Mouse (Mus musculus) forebrain, embryonic 15.5 days (tissue): ENCODE data around the gene Ccdc92b. TPM values are rescaled to one million over a fixed set of nuclear protein-coding genes. Genes with fewer than 3 reads are reported as not detected.

Experiments
- ATAC-seq: fragments of 200-750 bp; cut with Nextera tagmentation; replicated peaks from 2 replicates; pipeline ENCODE4 v1.8.0; 2017; ENCODE audit warnings: mild to moderate bottlenecking, moderate TSS enrichment, moderate library complexity
- H3K27ac ChIP-seq: fragments of 300-500 bp; sonication (generic); replicated peaks from 2 replicates; pipeline ENCODE4 v1.5.1; 2015; ENCODE audit warnings: mild to moderate bottlenecking, inconsistent platforms
- H3K27me3 ChIP-seq: fragments of 300-500 bp; sonication (generic); 2 replicates; pipeline ENCODE4 v1.6.1; 2015; ENCODE audit warnings: inconsistent platforms
- H3K36me3 ChIP-seq: fragments of 300-500 bp; sonication (generic); 2 replicates; pipeline ENCODE4 v1.6.1; 2015; ENCODE audit warnings: mild to moderate bottlenecking, inconsistent platforms
- H3K4me1 ChIP-seq: fragments of 300-500 bp; sonication (generic); 2 replicates; pipeline ENCODE4 v1.6.1; 2015; ENCODE audit warnings: inconsistent platforms
- H3K4me2 ChIP-seq: fragments of 300-500 bp; sonication (generic); replicated peaks from 2 replicates; pipeline ENCODE4 v1.6.1; 2015; ENCODE audit warnings: mild to moderate bottlenecking, inconsistent platforms
- H3K4me3 ChIP-seq: fragments of 300-500 bp; sonication (generic); 2 replicates; pipeline ENCODE4 v1.5.1; 2015; ENCODE audit warnings: mild to moderate bottlenecking, inconsistent platforms
- H3K9ac ChIP-seq: fragments of 300-500 bp; sonication (generic); replicated peaks from 2 replicates; pipeline ENCODE4 v1.6.1; 2015; ENCODE audit warnings: mild to moderate bottlenecking, inconsistent platforms
- H3K9me3 ChIP-seq: fragments of 300-500 bp; sonication (generic); 2 replicates; pipeline ENCODE4 v1.6.1; 2016; ENCODE audit warnings: inconsistent platforms
- WGBS: fragments of 180-500 bp; shearing (Covaris S2); methylation state at CpG from one replicate; pipeline ENCODE4 v1.1.7; 2015; ENCODE audit warnings: mixed read lengths; 5-methylcytosine and 5-hydroxymethylcytosine counted together
- polyA plus RNA-seq: library from polyadenylated mRNA; unstranded; fragments of >200 nt; fragmentation: Nextera tagmentation; extraction: Ambion mirVana; gene quantifications from 2 replicates; pipeline ENCODE4 v1.2.1, GENCODE M21; 2015

The Ccdc92b gene
- polyA plus RNA-seq, 1 experiment from 2014 or later = 3.1 TPM

DNA sequence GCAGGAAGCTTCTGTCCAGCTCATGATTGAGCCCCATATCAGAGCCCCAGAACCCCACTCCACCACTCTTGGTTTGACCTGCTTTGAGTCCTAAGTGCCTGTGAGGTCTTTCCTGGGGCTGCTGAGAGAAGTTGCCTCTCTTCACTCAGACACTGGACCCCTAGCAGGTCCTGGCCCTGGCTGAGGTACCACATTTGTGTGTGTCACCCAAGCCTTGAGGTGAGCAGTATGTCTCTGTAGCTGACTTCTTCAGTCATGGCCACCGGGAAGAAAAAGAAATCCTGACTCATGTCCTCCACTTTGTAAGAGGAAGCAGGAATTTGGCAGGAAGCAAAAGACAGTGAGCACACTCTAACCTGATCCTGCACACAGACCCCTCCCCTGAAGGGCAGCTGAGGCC lies 20.2 kb downstream of the Ccdc92b start:
- H3K9me3 ChIP-seq = no peaks in the 10 kb centered on the region
- H3K9ac ChIP-seq = no peak overlapping the region
- 0 out of 2 replicates have a peak, but pooled peaks cover 3% of the 10 kb centered on the region for H3K27me3 ChIP-seq
- no peak overlapping the region for H3K4me3 ChIP-seq
- peaks cover 19% of the 10 kb centered on the region for H3K4me1 ChIP-seq
- no peak overlapping the region for H3K27ac ChIP-seq
- H3K4me2 ChIP-seq = no peak overlapping the region
- no peaks in the 10 kb centered on the region for H3K36me3 ChIP-seq
- ATAC-seq = no peak
- WGBS = 68% methylated on average over 1 of the region's 1 CpGs

DNA sequence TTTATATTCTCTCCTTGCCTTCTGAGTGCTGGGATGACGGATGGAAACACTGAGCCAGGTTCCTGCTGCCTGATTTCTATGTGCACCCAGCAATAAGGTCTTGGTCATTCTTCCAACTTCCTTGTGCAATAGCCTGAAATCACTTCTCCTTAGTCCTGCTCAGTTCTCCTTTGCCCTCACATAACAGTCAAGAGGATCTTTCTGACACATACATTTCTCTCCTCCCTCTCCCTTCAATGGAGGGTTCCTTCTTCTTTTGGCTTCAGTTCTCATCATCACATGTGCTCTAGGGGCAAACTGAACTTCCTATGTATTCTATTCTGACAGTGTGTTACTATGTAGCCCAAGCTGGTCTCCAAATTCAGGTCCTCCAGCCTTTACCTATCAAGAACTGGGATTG lies 28.6 kb downstream of the Ccdc92b start:
- Histone ChIP-seq H3K9ac (no peak overlapping the region), H3K9me3 (no peaks in the 10 kb centered on the region), H3K27me3 (no peaks in the 10 kb centered on the region), H3K27ac (no peak overlapping the region), H3K4me1 (peaks cover 25% of the 10 kb centered on the region), H3K4me3 (no peak overlapping the region), H3K4me2 (no peak overlapping the region), H3K36me3 (no peaks in the 10 kb centered on the region)
- no peak for ATAC-seq
- 81% methylated on average over 1 of the region's 1 CpGs for WGBS

DNA sequence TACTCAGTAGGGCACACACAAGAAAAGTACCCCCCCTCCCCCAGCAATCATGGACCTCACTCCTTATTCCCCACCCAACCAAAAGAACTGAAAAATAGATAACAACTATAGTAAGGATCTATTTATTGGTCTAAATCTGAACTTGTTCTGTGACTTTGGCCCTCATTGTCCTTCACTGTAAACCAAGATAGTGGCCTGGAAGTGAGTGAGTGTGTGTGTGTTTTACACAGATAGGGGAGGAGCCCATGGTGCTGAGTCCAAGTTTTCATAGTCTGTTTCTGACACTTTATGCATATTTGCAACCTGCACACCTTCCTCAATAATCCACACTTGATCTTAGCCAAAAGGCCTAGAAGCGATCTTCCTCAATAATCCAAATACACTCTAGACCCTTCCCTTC lies 29.3 kb downstream of the Ccdc92b start:
- peak overlapping the region; percentile 75 for H3K27ac ChIP-seq
- H3K27me3 ChIP-seq = no peaks in the 10 kb centered on the region
- no peaks in the 10 kb centered on the region for H3K36me3 ChIP-seq
- H3K4me3 ChIP-seq = peak overlapping the region; percentile 100
- peaks cover 28% of the 10 kb centered on the region for H3K4me1 ChIP-seq
- 3% methylated on average over 1 of the region's 1 CpGs for WGBS
- H3K4me2 ChIP-seq = peak overlapping the region; percentile 86
- no peaks in the 10 kb centered on the region for H3K9me3 ChIP-seq
- peak overlapping the region; percentile 85 for H3K9ac ChIP-seq
- ATAC-seq = no peak

DNA sequence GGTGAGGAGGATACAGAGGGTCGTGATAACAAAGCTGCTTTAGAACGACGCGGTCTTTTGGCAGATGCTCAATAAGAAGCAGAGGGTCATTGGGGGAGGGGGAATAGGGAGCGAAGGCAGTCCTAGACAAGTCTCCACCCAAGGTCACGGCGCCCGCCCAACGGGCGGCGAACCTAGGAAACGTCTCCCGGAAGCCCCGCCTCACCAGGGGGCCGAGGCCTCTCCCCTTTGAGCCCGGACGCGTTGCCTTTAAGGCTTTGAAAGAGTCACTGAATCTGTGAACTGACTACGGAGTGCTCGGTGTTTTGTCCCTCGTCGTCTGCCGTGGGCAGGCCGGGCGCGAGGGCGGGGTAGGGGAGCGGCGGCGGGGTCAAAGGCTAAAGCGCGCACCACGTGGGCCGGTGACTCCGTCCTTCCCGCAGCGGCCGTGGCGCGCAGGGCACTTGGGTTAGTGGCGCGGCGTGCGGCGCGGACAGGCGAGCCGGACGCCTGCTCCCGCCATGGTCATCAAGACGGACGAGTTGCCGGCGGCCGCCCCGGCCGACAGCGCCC lies 29.8 kb downstream of the Ccdc92b start, which contains the start of gene Cluh:
Gene Cluh, plus strand, starts transcription at position 401 of the 552 bp plus-strand sequence.
- H3K27me3 ChIP-seq = no peaks in the 10 kb centered on the region
- no peaks in the 10 kb centered on the region for H3K9me3 ChIP-seq
- WGBS = under 1% methylated on average over 57 of the region's 58 CpGs
- H3K4me3 ChIP-seq = peak within 1 kb of the TSS; percentile 100
- no peaks in the 10 kb centered on the region for H3K36me3 ChIP-seq
- H3K4me1 ChIP-seq = peaks cover 28% of the 10 kb centered on the region
- H3K9ac ChIP-seq = peak within 1 kb of the TSS; percentile 85
- H3K27ac ChIP-seq = peak within 1 kb of the TSS; percentile 75
- peak; percentile 92 for ATAC-seq
- H3K4me2 ChIP-seq = peak within 1 kb of the TSS; percentile 86

DNA sequence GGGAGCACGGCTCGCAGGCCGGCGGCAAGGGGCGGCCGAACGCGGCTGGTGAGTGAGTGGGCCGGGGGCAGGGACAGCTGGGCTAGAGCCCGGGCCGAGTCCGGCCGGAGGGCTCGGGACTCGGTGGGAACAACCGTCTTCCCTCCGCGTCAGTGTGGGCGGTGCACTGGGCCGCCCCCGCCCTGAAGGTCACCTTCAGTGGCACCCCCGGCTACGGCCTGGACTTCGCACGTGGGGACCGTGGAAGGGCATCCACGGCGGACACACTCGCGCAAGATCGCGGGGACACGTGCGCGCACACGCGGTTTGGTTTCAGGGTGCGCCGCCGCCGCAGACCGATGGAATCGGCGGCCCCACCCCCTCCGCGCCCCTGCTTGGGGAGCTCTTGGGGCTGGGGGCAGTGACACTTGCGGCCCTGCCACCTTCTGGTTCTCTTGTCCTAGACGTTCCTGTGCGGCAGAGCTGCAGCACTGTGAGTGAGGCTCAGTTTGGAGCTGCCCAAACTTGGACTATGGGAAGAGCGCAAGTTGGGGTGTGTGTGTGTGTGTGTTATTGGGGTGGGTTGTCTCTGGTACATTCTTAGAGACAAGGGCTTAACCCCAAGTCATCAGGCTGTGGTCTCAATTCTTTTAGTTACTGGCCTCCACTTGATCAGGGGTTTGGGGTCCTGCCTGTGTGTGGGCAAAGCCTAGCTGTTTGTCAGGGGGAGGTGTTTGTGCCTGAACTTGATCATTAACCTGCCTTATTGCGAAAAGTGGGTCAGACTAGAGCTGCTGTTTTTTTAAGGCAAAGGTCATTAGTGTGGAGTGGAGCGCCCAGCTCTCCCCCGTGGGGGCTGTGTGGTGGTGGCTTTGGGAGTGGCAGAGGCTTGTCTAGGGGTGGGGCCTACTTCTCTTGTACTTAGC lies 30.5 kb downstream of the Ccdc92b start:
- Histone ChIP-seq H3K4me2 (peak overlapping the region; percentile 86), H3K27me3 (no peaks in the 10 kb centered on the region), H3K27ac (peak overlapping the region; percentile 75; the same call in 1 of the 2 replicates), H3K9me3 (no peaks in the 10 kb centered on the region), H3K4me1 (peaks cover 28% of the 10 kb centered on the region), H3K36me3 (no peaks in the 10 kb centered on the region), H3K9ac (peak overlapping the region; percentile 85), H3K4me3 (peak overlapping the region; percentile 100)
- WGBS = 2% methylated on average over 50 of the region's 53 CpGs
- peak; percentile 55 for ATAC-seq

DNA sequence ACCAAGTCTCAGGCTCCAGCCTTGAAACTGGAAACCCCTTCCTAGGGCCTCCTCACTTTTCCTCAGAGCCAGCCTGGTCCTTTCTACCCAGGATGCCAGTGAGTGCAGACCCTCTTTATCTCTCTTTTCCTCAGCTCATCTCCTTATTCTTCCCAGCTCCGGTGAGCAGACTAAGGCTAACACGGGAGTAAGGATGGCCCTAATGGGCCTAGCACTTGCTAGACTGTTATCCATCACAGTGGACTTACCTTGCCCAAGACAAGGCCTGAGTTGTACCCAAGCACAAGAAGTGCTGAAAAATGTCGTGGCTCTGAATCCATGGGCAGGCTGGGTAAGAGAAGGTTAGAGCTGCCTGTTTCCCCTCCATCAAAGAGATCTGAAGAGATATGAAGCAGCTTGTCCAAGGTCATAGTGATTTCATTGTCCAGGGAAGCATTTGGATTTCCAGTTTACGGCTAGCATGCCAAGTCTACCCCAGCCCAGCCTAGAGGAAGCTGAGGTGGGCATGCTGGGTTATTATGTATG lies 31.2 kb downstream of the Ccdc92b start:
- ATAC-seq = no peak
- no peaks in the 10 kb centered on the region for H3K36me3 ChIP-seq
- H3K9me3 ChIP-seq = no peaks in the 10 kb centered on the region
- H3K4me1 ChIP-seq = peaks cover 28% of the 10 kb centered on the region
- no peak overlapping the region; the same call in 1 of the 2 replicates for H3K4me3 ChIP-seq
- WGBS = 64% methylated on average over 4 of the region's 4 CpGs
- 0 out of 2 replicates have a peak overlapping the region, but pooled peaks have one; percentile 85 for H3K9ac ChIP-seq
- H3K4me2 ChIP-seq = peak overlapping the region; percentile 86
- H3K27ac ChIP-seq = no peak overlapping the region
- H3K27me3 ChIP-seq = no peaks in the 10 kb centered on the region

DNA sequence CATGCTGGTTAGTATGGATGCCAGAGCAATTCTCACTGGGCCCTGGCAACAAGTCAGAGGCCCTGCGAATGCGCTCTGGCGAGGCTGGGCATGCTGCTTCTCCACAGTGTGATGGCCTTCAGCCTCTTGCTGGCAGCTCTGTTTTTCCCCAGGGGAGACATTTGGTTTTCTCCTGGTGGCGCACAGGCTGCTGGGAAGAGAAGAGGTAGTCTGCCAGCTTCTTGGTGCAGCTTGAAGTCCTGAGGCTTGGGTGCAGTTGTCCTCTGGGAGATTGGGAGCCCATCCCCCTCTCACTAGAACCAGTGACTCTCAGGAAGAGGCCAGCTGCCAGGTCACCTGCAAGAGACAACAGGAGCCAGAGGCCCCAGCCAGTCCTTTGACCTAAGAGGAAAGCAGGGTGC lies 33.4 kb downstream of the Ccdc92b start:
- H3K27ac ChIP-seq = no peak overlapping the region
- WGBS = 67% methylated on average over 4 of the region's 4 CpGs

DNA sequence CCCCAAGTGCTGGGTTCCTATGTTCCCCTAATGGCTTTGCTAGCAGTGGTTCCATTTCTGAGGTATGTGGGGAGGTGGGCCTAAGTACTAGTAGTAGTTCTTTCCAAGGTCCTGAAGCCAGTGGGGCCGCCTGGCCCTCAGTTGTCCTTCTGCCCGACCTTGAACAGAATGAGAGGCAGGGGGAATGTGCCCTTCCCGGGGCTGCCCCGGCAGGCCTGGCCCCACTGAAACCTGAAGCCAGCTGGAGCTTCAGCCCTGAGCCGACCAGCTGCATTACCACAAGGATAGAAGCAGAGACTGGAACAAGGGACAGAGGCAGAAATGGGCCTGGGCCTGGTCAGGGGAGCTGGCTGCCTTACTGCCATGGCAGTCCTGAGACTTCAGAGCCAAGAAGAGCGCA lies 34.0 kb downstream of the Ccdc92b start:
- Histone ChIP-seq H3K4me1 (peaks cover 27% of the 10 kb centered on the region), H3K9ac (no peak overlapping the region), H3K4me3 (no peak overlapping the region), H3K27me3 (no peaks in the 10 kb centered on the region), H3K27ac (no peak overlapping the region), H3K4me2 (no peak overlapping the region), H3K9me3 (no peaks in the 10 kb centered on the region), H3K36me3 (peaks cover 14% of the 10 kb centered on the region)
- 74% methylated on average over 6 of the region's 6 CpGs for WGBS
- ATAC-seq = no peak

More for the DNA sequence above, 33.4 kb downstream of the Ccdc92b start:
- Histone ChIP-seq H3K9ac (no peak overlapping the region), H3K4me2 (no peak overlapping the region), H3K9me3 (no peaks in the 10 kb centered on the region), H3K36me3 (peaks cover 8% of the 10 kb centered on the region), H3K27me3 (no peaks in the 10 kb centered on the region), H3K4me3 (no peak overlapping the region), H3K4me1 (peaks cover 28% of the 10 kb centered on the region)
- ATAC-seq = no peak

DNA sequence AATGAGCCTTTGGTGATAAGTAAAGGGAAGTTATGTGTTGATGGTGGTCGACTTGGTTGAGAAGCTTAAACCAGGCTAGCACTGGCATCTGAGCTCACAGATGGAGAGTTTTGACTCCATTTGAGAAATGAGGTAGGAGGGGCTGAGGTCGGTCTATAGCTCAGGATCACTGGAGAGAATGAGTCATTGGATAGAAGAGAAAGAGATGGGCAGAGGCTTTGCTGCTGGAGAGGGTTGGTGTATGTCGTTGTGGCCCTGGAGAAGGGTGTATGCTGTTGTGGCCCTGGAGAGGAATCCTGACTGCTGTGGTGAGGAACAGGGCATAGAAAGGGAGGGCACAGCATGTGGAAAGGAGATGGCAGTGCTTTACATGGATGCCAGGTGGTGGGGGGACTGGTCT lies 36.5 kb downstream of the Ccdc92b start:
- WGBS = 86% methylated on average over 3 of the region's 3 CpGs
- H3K9ac ChIP-seq = no peak overlapping the region
- H3K27me3 ChIP-seq = no peaks in the 10 kb centered on the region
- H3K36me3 ChIP-seq = peaks cover 36% of the 10 kb centered on the region
- H3K4me3 ChIP-seq = no peak overlapping the region
- H3K4me2 ChIP-seq = no peak overlapping the region
- no peak for ATAC-seq
- no peak overlapping the region for H3K27ac ChIP-seq
- H3K4me1 ChIP-seq = peaks cover 10% of the 10 kb centered on the region
- no peaks in the 10 kb centered on the region for H3K9me3 ChIP-seq

DNA sequence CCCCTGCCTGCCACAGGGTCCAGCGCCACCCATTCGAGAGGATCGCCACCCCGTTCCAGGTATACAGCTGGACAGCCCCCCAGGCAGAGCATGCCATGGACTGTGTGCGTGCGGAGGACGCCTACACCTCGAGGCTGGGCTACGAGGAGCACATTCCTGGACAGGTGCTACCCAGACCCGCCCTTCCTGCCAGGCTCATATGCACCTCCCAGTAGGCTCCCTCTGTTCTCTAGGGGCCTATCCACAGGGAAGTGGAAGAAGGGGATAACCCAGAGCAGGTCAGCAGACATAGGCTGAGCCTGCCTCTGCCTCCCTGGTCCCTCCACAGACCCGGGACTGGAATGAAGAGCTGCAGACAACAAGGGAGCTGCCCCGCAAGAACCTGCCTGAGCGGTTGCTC lies 40.9 kb downstream of the Ccdc92b start:
- no peak for ATAC-seq
- Histone ChIP-seq H3K9me3 (no peaks in the 10 kb centered on the region), H3K9ac (no peak overlapping the region), H3K36me3 (peaks cover 76% of the 10 kb centered on the region), H3K27ac (no peak overlapping the region), H3K4me1 (no peaks in the 10 kb centered on the region), H3K4me2 (no peak overlapping the region), H3K4me3 (no peak overlapping the region), H3K27me3 (no peaks in the 10 kb centered on the region)
- WGBS = 97% methylated on average over 13 of the region's 13 CpGs

DNA sequence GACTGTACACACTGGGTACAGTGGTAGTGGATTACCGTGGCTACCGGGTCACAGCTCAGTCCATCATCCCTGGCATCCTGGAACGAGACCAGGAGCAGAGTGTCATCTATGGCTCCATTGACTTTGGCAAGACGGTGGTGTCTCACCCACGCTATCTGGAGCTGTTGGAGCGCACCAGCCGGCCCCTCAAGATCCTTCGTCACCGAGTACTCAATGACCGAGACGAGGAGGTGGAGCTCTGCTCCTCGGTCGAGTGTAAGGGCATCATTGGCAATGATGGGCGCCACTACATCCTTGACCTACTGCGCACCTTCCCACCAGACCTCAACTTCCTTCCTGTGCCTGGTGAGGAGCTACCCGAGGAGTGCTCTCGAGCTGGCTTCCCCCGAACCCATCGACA lies 42.2 kb downstream of the Ccdc92b start:
- no peak for ATAC-seq

DNA sequence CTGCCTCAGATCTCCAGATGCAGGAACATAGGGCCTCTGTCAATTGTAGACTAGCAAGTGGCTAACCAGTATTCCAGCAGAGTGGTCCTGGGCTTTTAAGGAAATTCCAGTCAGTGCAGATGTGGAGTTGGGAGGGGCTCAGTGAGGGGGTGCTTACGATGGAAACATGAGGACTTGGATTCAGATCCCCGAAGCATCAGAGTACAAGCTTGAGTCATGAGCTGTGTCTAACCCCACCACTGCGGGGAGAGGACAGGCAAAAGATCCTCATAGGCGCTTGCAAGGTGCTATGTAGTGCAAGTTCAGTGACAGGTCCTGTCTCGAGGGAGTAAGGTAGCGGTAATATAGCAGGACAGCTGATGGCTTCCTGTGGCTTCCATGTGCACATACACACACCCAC lies 42.8 kb downstream of the Ccdc92b start:
- H3K4me1 ChIP-seq = no peaks in the 10 kb centered on the region
- H3K4me2 ChIP-seq = no peak overlapping the region
- H3K4me3 ChIP-seq = no peak overlapping the region
- no peak overlapping the region for H3K27ac ChIP-seq
- no peak overlapping the region for H3K9ac ChIP-seq
- 93% methylated on average over 6 of the region's 6 CpGs for WGBS
- H3K27me3 ChIP-seq = no peaks in the 10 kb centered on the region
- peaks cover 90% of the 10 kb centered on the region for H3K36me3 ChIP-seq
- H3K9me3 ChIP-seq = no peaks in the 10 kb centered on the region
- no peak for ATAC-seq

More for the DNA sequence above, 42.2 kb downstream of the Ccdc92b start:
- Histone ChIP-seq H3K27ac (no peak overlapping the region), H3K4me2 (no peak overlapping the region), H3K27me3 (no peaks in the 10 kb centered on the region), H3K9ac (no peak overlapping the region), H3K9me3 (no peaks in the 10 kb centered on the region), H3K4me1 (no peaks in the 10 kb centered on the region), H3K36me3 (peaks cover 87% of the 10 kb centered on the region), H3K4me3 (no peak overlapping the region)
- WGBS = 94% methylated on average over 19 of the region's 19 CpGs
